Mouse (Mus musculus) stomach, embryonic 15.5 days (tissue): ENCODE measurements around the gene Pkd1l2. TPM values are rescaled to one million over a fixed set of nuclear protein-coding genes. Genes with fewer than 3 reads are reported as not detected.
A peak's percentile ranks its signal among the peaks of the same experiment; 100 is the strongest.

Experiments used
- ATAC-seq: fragments of 200-750 bp; cut with Nextera tagmentation; 2 replicates; pipeline ENCODE4 v1.8.0; 2017; ENCODE audit warnings: low read depth, moderate number of reproducible peaks, moderate TSS enrichment; ENCODE audit not compliant: insufficient read depth, low FRiP score
- H3K27ac ChIP-seq: fragments of 300-500 bp; sonication (generic); 2 replicates; pipeline ENCODE4 v1.5.1; 2015; ENCODE audit warnings: mild to moderate bottlenecking, inconsistent platforms
- H3K27me3 ChIP-seq: fragments of 300-500 bp; sonication (generic); replicated peaks from 2 replicates; pipeline ENCODE4 v1.6.1; 2015; ENCODE audit warnings: inconsistent platforms
- H3K36me3 ChIP-seq: fragments of 300-500 bp; sonication (generic); 2 replicates; pipeline ENCODE4 v1.6.1; 2015; ENCODE audit warnings: inconsistent platforms
- H3K4me1 ChIP-seq: fragments of 300-500 bp; sonication (generic); 2 replicates; pipeline ENCODE4 v1.6.1; 2015; ENCODE audit warnings: inconsistent platforms
- H3K4me2 ChIP-seq: fragments of 300-500 bp; sonication (generic); 2 replicates; pipeline ENCODE4 v1.6.1; 2015; ENCODE audit warnings: mild to moderate bottlenecking, inconsistent platforms
- H3K4me3 ChIP-seq: fragments of 300-500 bp; sonication (generic); replicated peaks from 2 replicates; pipeline ENCODE4 v1.5.1; 2015; ENCODE audit warnings: inconsistent platforms
- H3K9ac ChIP-seq: fragments of 300-500 bp; sonication (generic); 2 replicates; pipeline ENCODE4 v1.6.1; 2015; ENCODE audit warnings: inconsistent platforms
- H3K9me3 ChIP-seq: fragments of 300-500 bp; sonication (generic); 2 replicates; pipeline ENCODE4 v1.6.1; 2016; ENCODE audit warnings: inconsistent platforms
- WGBS: fragments of 180-500 bp; shearing (Covaris S2); methylation state at CpG from one replicate; pipeline ENCODE4 v1.1.7; 2015; 5-methylcytosine and 5-hydroxymethylcytosine counted together
- polyA plus RNA-seq: library from polyadenylated mRNA; unstranded; fragments of >200 nt; fragmentation: Nextera tagmentation; extraction: Ambion mirVana; gene quantifications from 2 replicates; pipeline ENCODE4 v1.2.1, GENCODE M21; 2015

Gene Pkd1l2
- polyA plus RNA-seq, 1 experiment from 2014 or later = 0.18 TPM

GRCm38 (mm10) chr8:116946851-116947250 is 135.4 kb downstream of the Pkd1l2 start:
- H3K36me3 ChIP-seq = no peaks in the 10 kb centered on the region
- no peaks in the 10 kb centered on the region for H3K27me3 ChIP-seq
- H3K4me3 ChIP-seq = no peak overlapping the region
- H3K4me2 ChIP-seq = 0 out of 2 replicates have a peak overlapping the region, but pooled peaks have one; percentile 15
- ATAC-seq = no peak
- H3K27ac ChIP-seq = 0 out of 2 replicates have a peak overlapping the region, but pooled peaks have one; percentile 13
- H3K9ac ChIP-seq = no peak overlapping the region
- H3K9me3 ChIP-seq = no peaks in the 10 kb centered on the region
- peaks cover 21% of the 10 kb centered on the region for H3K4me1 ChIP-seq
- WGBS = 78% methylated on average over 6 of the region's 6 CpGs

- no peaks in the 10 kb centered on the region for H3K9me3 ChIP-seq
- no peak overlapping the region for H3K4me3 ChIP-seq
- no peak for ATAC-seq
- 68% methylated on average over 21 of the region's 21 CpGs for whole genome bisulfite sequencing
- H3K4me2 ChIP-seq = 0 out of 2 replicates have a peak overlapping the region, but pooled peaks have one; percentile 15
- peaks cover 21% of the 10 kb centered on the region for H3K4me1 ChIP-seq
- H3K9ac ChIP-seq = no peak overlapping the region
- H3K27me3 ChIP-seq = no peaks in the 10 kb centered on the region
- H3K27ac ChIP-seq = 0 out of 2 replicates have a peak overlapping the region, but pooled peaks have one; percentile 13
- H3K36me3 ChIP-seq = no peaks in the 10 kb centered on the region
Observed at GRCm38 (mm10) chr8:116946268-116946838, 135.9 kb downstream of the Pkd1l2 start.

Other genes with a start within 250 kb of the Pkd1l2 start
- 74.4 and 75.8 TPM in 2 replicates for gene Cmc2, start 161.0 kb downstream of the Pkd1l2 start, polyA plus RNA-seq
- gene Cenpn, start 160.7 kb downstream of the Pkd1l2 start, polyA plus RNA-seq = 30.7 and 33.0 TPM in 2 replicates
- gene Atmin, start 139.1 kb downstream of the Pkd1l2 start, polyA plus RNA-seq = 8.9 and 10.0 TPM in 2 replicates
- 1.3 and 1.7 TPM in 2 replicates for gene 1700030J22Rik, start 103.5 kb downstream of the Pkd1l2 start, polyA plus RNA-seq
- gene Gcsh, start 88.9 kb downstream of the Pkd1l2 start, polyA plus RNA-seq = 138 and 143 TPM in 2 replicates
- gene Bco1, start 13.4 kb upstream of the Pkd1l2 start, polyA plus RNA-seq = 1.1 and 1.2 TPM in 2 replicates
- 2.3 and 2.8 TPM in 2 replicates for gene Gan, start 75.7 kb upstream of the Pkd1l2 start, polyA plus RNA-seq
- gene Cmip, start 174.6 kb upstream of the Pkd1l2 start, polyA plus RNA-seq = 31.8 and 32.1 TPM in 2 replicates